Mouse (Mus musculus): ENCODE results near the gene Ctsz.

Ctsz gene

DNA sequence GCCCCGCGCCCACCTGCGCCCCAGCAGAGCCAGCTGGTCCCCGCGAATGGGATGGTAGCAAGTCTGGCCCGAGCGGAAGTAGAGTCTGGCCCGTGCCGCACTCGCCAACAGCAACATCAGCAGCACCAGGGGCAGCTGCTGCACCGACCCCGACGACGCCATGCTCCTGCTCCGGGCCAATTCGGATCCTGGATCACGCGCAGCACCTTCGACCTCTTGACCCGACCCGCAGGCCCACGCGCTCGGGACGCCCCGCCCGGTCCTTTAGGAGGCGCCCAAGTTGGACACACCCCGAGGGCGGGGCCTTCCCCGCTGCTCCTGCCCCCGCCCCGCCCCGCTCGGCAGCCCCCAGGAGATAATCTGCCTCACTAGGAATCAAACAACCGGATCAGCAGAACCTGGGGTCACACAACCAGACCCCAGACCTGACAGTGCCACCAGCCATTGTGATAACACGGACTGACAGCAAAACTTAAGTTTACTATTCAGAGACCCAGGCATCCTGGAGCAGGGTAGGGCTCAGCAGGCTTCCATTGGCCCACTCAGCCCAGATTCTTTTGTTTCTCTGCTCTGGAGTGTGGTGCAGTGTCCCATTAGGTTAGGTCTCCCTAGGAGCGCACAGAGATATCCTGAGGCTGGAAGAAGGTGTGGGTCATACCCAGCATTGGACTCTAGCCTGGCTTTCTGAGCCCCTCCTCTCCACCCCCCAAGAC lies at the start of gene Ctsz:
TSS of gene Ctsz (minus strand) at position 303 of the 713 bp plus-strand sequence.
- DNase-seq (ENCODE audit: inconsistent ontology term), result peak; percentile 73

- DNase-seq (ENCODE audit: inconsistent ontology term), result no peak
Observed at GRCm38 (mm10) chr2:174487005-174487404, 48.2 kb upstream of the Ctsz start.

GRCm38 (mm10) chr2:174478746-174479145 lies 39.9 kb upstream of the Ctsz start:
- DNase-seq (ENCODE audit: inconsistent ontology term), result no peak

- no peak for DNase-seq (ENCODE audit: inconsistent ontology term)
Observed at GRCm38 (mm10) chr2:174477543-174478319, 38.9 kb upstream of the Ctsz start.

GRCm38 (mm10) chr2:174473550-174473927 lies 34.7 kb upstream of the Ctsz start:
- DNase-seq (ENCODE audit: inconsistent ontology term), result no peak

GRCm38 (mm10) chr2:174472818-174473549 lies 34.1 kb upstream of the Ctsz start, which contains the start of gene Prelid3b:
Gene Prelid3b (minus strand): TSS chr2:174473081.
- peak; percentile 100 for DNase-seq (ENCODE audit: inconsistent ontology term)

- DNase-seq (ENCODE audit: inconsistent ontology term), result no peak
Observed at GRCm38 (mm10) chr2:174472407-174472806, 33.6 kb upstream of the Ctsz start.

DNA sequence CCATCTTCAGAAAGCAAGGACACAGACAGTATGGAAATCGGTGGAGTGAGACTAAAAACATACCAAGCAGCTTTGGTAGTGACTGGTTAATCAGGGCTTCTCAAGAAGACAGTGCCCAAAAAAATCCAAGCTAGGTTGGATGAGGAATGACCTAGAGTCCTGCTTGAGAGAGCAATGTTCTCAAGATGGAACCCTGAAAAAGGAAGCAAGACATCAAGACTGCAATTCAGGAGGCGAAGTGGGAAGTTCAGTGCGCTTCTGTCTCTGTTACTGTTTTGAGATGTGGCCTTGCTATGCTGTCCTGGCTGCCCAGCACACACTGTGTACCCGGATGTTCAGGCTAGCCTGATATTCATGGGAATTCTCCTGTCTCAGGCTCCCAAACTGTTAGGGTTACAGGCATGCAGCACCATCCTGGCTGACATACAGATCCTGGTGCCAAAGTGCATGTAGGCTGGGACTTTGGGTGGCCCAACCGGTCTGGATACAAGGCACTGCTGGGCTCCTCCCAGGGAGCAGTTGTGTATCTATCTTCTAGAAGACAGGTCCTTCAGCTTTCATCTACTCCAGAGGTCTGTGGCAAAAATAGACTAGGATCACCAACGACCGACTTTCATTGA lies 32.1 kb upstream of the Ctsz start:
- DNase-seq (ENCODE audit: inconsistent ontology term), result no peak

DNA sequence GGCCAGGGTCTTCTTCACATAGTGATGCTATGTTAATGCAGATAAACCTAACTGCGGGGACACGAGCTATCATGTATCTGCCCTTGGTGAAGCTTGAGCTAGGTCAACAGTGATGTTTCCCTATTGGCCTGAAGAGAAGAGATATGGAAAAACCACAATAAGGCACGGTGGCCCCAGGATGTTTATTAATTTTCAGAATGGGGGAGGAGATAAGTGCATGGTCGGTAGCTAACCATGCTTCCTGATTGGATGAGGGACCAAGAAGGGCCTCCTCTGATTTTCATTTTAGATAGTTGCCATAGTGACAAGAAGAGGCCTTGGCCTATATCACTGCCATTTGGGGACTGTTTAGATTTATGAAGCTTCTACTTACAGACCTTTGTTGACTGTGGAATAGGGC lies 31.5 kb upstream of the Ctsz start:
- DNase-seq (ENCODE audit: inconsistent ontology term), result no peak

- peak; percentile 92 for DNase-seq (ENCODE audit: inconsistent ontology term)
Observed at GRCm38 (mm10) chr2:174463789-174464523, 25.1 kb upstream of the Ctsz start, which contains the start of gene Atp5e. Gene Atp5e (minus strand): TSS chr2:174464105.

- no peak for DNase-seq (ENCODE audit: inconsistent ontology term)
Observed at GRCm38 (mm10) chr2:174463370-174463769, 24.5 kb upstream of the Ctsz start.

- no peak for DNase-seq (ENCODE audit: inconsistent ontology term)
Observed at GRCm38 (mm10) chr2:174459365-174459764, 20.5 kb upstream of the Ctsz start.

DNA sequence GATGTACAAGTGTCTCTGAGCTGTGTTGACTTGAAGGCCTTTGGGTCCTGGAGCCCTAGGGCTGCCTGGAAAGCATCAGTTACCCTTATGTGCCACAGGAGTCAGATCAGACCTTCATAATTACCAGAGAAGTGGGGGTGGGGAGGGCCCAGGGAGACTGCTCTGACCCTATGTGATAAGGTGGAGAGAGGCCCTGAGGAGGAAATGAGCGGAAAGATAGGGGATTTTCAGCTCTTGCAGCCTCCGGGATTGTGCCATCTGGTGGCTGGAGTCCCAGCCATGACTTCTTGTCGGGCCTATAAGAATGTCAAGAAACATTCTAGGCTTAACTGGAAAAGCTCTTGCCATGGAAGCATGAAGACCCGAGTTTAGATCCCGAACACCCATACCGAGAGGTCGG lies 14.8 kb upstream of the Ctsz start:
- DNase-seq (ENCODE audit: inconsistent ontology term), result no peak

DNA sequence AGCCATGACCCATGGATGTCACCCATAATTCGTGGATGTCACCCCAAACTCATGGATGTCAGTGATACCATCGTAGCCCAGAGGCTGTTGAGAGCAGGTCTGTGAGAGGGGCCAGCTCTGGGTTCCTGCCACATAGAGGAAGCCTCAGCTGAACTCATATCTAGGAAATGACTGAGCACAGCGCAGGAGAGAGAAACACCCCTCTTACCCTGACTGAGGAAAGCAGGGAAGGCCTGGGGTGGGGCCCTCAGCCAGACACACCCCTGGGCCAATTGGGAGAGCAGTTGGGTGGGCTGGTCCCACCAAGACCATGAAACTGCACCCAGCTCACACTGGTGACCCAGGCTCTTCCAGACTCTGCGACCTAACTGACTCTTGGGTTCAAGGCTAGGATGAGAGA lies 11.5 kb upstream of the Ctsz start, which contains the start of gene Tubb1:
TSS of gene Tubb1 (plus strand) at position 343 of the 400 bp plus-strand sequence.
- no peak for DNase-seq (ENCODE audit: inconsistent ontology term)

DNA sequence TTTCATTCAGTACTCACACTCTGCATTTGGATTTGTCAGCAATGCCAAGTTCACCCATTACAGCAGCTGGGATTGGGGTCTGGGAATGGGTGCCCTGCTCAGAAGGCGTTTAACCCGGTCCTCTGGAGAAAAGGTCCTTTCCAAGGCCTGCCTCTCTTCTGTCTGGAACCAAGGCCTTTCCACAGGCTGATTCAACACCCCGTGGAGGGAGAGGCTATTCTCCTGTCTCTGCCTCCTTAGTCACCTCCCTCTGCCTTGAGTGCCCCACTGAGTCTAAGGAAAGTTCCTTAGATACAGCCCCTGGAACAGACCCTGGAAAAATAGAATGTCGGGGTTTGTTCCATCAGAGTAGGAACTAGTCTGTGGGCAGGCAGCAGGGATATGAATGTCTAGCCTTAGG lies 9.6 kb upstream of the Ctsz start:
- no peak for DNase-seq (ENCODE audit: inconsistent ontology term)

- DNase-seq (ENCODE audit: inconsistent ontology term), result no peak
Observed at GRCm38 (mm10) chr2:174446905-174447304, 8.1 kb upstream of the Ctsz start.

- DNase-seq (ENCODE audit: inconsistent ontology term), result no peak
Observed at GRCm38 (mm10) chr2:174446492-174446891, 7.7 kb upstream of the Ctsz start.

GRCm38 (mm10) chr2:174445018-174445417 lies 6.2 kb upstream of the Ctsz start:
- no peak for DNase-seq (ENCODE audit: inconsistent ontology term)

GRCm38 (mm10) chr2:174444359-174444758 lies 5.5 kb upstream of the Ctsz start:
- DNase-seq (ENCODE audit: inconsistent ontology term), result no peak

DNA sequence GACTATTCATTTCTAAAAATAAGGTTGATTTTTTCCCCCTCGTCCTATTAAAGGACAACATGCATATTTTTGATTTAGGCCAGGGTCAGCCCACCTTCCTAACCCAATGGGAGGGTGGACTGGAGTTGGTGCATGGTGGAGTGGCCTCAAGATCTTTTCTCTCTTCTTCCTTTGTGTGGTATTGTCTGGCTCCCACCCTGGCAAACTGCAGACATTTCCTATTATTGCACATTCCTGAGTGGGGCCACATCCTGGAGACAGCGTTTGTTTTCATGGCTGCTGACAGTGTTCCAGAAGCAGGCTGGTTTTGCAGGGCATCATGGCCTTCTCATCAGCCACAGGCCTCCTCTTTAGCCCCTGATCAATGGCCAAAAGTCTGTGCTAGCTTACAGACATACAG lies 4.2 kb upstream of the Ctsz start:
- DNase-seq (ENCODE audit: inconsistent ontology term), result peak; percentile 68

DNA sequence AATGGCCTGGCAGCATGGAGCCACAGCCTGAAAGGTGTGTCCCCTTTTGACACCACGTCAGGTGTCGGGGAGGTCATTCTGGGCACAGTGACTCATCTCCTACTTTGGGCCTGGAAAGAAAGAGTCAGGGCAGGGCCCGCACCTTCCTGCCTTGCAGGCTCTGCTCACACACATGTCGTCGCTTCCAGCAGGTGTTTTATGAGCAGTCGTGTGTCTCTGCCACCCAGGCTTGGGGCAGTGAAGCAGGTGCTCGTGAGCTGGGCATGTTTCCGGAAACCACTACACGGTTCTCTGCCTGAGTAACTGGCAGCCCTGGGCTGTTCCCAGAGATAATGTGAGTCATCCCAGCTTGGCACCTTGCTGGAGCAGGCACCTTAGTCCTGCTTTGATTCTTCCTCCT lies 3.6 kb upstream of the Ctsz start:
- no peak for DNase-seq (ENCODE audit: inconsistent ontology term)

All from Muller cell, postnatal 12 days (primary cell).